Mouse (Mus musculus) heart, adult 2 months (tissue): ENCODE data around the gene Ndufa3. TPM values are rescaled to one million over a fixed set of nuclear protein-coding genes. Genes with fewer than 3 reads are reported as not detected.
A peak's percentile ranks its signal among the peaks of the same experiment; 100 is the strongest.

ENCODE experiments used
- DNase-seq, 2 experiments: peaks; one replicate each; pipeline ENCODE4 v3.0.0; 2021
- H3K27ac ChIP-seq: fragments of 200-600 bp; 2 replicates; pipeline ENCODE4 v1.8.1; 2022
- H3K27me3 ChIP-seq: fragments of 200-500 bp; 2 replicates; pipeline ENCODE4 v1.6.1; 2012; ENCODE audit warnings: mild to moderate bottlenecking, low read length, inconsistent platforms, mixed read lengths; ENCODE audit not compliant: control insufficient read depth, insufficient read depth
- H3K36me3 ChIP-seq: fragments of 200-500 bp; 2 replicates; pipeline ENCODE4 v1.6.1; 2012; ENCODE audit warnings: low read length, inconsistent platforms; ENCODE audit not compliant: control insufficient read depth, insufficient read depth
- H3K4me1 ChIP-seq: fragments of 200-500 bp; 2 replicates; pipeline ENCODE4 v1.6.1; 2011; ENCODE audit warnings: low read length; ENCODE audit not compliant: control insufficient read depth, insufficient read depth
- H3K4me3 ChIP-seq: fragments of 200-600 bp; 2 replicates; pipeline ENCODE4 v1.8.1; 2022
- H3K79me2 ChIP-seq: fragments of 200-500 bp; replicated peaks from 2 replicates; pipeline ENCODE4 v1.6.1; 2012; ENCODE audit warnings: mild to moderate bottlenecking, inconsistent platforms, low read length, moderate library complexity, mixed read lengths; ENCODE audit not compliant: control insufficient read depth, insufficient read depth
- H3K9ac ChIP-seq: fragments of 200-500 bp; 2 replicates; pipeline ENCODE4 v1.6.1; 2012; ENCODE audit warnings: low read depth, mild to moderate bottlenecking, control low read depth, inconsistent platforms, low read length, mixed read lengths
- CTCF ChIP-seq: fragments of 200-600 bp; IDR thresholded peaks from 2 replicates; pipeline ENCODE4 v1.8.1; 2022; ENCODE audit warnings: antibody characterized with exemption, mild to moderate bottlenecking, moderate library complexity
- EP300 ChIP-seq: fragments of 200-500 bp; IDR thresholded peaks from 2 replicates; pipeline ENCODE4 v1.6.1; 2011; ENCODE audit warnings: low read depth, low read length, control low read depth; ENCODE audit not compliant: insufficient read depth
- POLR2A ChIP-seq: fragments of 200-500 bp; IDR thresholded peaks from 2 replicates; pipeline ENCODE4 v1.6.1; 2011; ENCODE audit warnings: mild to moderate bottlenecking, low read depth, low read length, control low read depth; ENCODE audit not compliant: insufficient read depth
- WGBS: fragments of 180-500 bp; shearing (Covaris S2); methylation state at CpG from one replicate; pipeline ENCODE4 v1.1.7; 2018; 5-methylcytosine and 5-hydroxymethylcytosine counted together
- intact Hi-C: fragments of 180-260 bp; cut with DNase I; formaldehyde crosslinking; loops from one replicate; pipeline ENCODE4 v1.15.1; 2025
- polyA plus RNA-seq: library from polyadenylated mRNA; depleted of rRNA; stranded (reverse); fragments of >200 nt; gene quantifications from 2 replicates; pipeline ENCODE4 v1.2.3, GENCODE M21; 2012
- total RNA-seq, 2 experiments: library from RNA; stranded (reverse); gene quantifications; 2 replicates each; pipeline ENCODE4 v1.2.3; 2021

The Ndufa3 gene
- total and polyA plus RNA-seq, 3 experiments = 1,299 to 2,117 (median 1,765) TPM

DNA sequence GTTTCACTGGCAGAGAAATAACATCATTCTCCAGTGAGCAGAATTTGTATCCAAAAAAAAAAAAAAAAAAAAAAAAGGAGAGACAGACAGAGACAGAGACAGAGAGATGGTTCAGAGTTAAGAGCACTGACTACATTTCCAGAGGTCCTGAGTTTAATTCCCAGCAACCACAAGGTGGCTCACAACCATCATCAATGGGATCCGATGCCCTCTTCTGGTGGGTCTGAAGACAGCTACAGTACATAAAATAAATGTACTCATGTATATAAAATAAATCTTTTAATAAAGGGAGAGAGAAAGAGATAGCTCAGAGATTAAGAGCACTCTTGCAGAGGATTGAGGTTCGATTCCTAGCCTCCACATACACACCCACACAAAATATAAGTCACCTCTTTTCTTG is 39.0 kb upstream of the Ndufa3 start:
- H3K9ac ChIP-seq = no peak overlapping the region
- H3K4me1 ChIP-seq = no peaks in the 10 kb centered on the region
- H3K27me3 ChIP-seq = no peaks in the 10 kb centered on the region
- H3K27ac ChIP-seq = no peak overlapping the region
- TF ChIP-seq EP300 (no peak), CTCF (peak; percentile 16), POLR2A (no peak)
- intact Hi-C loops = no loop called here
- no peak overlapping the region for H3K4me3 ChIP-seq
- H3K36me3 ChIP-seq = no peaks in the 10 kb centered on the region
- no peak for DNase-seq
- 76% methylated on average over 2 of the region's 2 CpGs for WGBS
- no peaks in the 10 kb centered on the region for H3K79me2 ChIP-seq

DNA sequence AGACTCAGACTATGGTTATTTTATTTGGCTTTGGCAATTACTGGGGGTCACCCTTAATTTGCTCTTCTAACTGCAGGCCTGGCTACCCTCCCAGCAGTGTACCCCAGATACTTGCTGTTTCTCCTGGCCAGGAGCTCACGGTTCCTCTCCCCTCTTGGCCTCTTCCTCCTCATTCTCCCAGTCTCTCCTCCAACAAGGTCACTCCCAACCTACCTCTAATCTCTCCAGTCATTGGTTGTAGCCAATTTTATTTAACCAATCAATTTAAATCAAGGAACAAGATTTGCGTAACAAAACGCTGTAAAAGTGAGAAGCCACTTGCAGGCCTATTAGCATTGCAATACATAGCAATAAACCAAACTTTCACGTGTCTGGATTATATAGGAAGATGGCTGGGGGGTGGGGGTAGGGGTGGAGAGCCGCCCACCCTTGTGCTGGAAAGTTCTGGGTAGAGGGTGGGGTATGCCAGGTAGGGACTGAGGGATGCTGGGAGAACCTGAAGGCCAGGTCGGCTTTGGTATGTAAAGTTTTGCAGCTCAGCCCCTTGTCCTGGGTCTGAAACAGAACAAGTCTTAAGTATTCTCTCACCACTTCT is 38.1 kb upstream of the Ndufa3 start:
- intact Hi-C loops = no loop called here
- H3K27me3 ChIP-seq = no peaks in the 10 kb centered on the region
- DNase-seq = no peak
- H3K27ac ChIP-seq = no peak overlapping the region
- H3K4me1 ChIP-seq = no peaks in the 10 kb centered on the region
- H3K36me3 ChIP-seq = no peaks in the 10 kb centered on the region
- no peak for TF ChIP-seq CTCF
- no peak for TF ChIP-seq POLR2A
- no peak for TF ChIP-seq EP300
- H3K9ac ChIP-seq = no peak overlapping the region
- H3K4me3 ChIP-seq = no peak overlapping the region
- WGBS = 63% methylated on average over 6 of the region's 6 CpGs
- H3K79me2 ChIP-seq = no peaks in the 10 kb centered on the region

DNA sequence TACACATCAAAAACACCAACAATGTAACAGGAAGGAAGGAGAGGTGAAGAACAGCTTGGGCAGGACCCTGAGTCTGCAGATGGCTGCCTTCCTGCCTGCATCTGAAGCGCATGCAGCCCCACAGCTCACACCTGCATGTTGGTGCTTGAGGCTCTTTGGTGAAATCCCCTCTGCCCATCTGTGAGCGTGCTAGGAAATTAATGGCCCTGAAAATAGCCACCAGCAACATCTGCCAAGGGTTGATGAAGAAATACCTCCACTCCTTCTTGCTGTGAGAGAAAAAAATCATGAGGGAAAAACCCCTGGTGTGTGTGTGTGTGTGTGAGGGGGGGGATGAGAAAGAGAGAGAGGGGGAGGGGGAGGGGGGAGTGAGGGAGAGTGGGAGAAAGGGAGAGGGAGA is 37.1 kb upstream of the Ndufa3 start:
- H3K27ac ChIP-seq = no peak overlapping the region

DNA sequence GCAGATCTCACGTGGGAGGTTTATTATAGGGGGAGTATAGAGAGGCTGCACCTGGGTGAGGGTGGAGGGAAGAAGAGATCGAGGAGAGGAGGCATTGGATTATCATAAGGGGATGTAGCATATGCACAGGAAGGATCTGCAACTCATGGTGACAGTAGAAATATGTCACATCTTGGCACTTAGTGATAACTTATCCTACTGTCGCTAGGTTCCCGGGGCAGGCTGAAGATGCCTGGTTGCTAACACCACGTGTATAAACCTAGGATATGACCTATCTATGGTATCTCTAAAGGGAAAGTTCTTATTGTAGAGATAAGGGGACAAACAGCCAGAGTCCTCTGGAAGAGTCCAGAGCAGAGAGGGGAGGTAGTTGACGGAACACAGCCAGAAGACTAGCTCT is 31.4 kb upstream of the Ndufa3 start:
- Histone ChIP-seq H3K79me2 (no peaks in the 10 kb centered on the region), H3K9ac (no peak overlapping the region), H3K4me3 (no peak overlapping the region), H3K4me1 (no peaks in the 10 kb centered on the region), H3K27me3 (no peaks in the 10 kb centered on the region), H3K27ac (no peak overlapping the region), H3K36me3 (no peaks in the 10 kb centered on the region)
- TF ChIP-seq CTCF (no peak), POLR2A (no peak), EP300 (no peak)
- no peak for DNase-seq
- intact Hi-C loops = no loop called here
- 7% methylated on average over 6 of the region's 6 CpGs for WGBS

More for the DNA sequence above, 37.1 kb upstream of the Ndufa3 start:
- Histone ChIP-seq H3K27me3 (no peaks in the 10 kb centered on the region), H3K9ac (no peak overlapping the region), H3K36me3 (no peaks in the 10 kb centered on the region), H3K79me2 (no peaks in the 10 kb centered on the region), H3K4me1 (no peaks in the 10 kb centered on the region), H3K4me3 (no peak overlapping the region)
- no peak for TF ChIP-seq POLR2A
- no peak for TF ChIP-seq CTCF
- no peak for TF ChIP-seq EP300
- intact Hi-C loops = no loop called here
- WGBS = 58% methylated on average over 2 of the region's 2 CpGs
- DNase-seq = no peak

DNA sequence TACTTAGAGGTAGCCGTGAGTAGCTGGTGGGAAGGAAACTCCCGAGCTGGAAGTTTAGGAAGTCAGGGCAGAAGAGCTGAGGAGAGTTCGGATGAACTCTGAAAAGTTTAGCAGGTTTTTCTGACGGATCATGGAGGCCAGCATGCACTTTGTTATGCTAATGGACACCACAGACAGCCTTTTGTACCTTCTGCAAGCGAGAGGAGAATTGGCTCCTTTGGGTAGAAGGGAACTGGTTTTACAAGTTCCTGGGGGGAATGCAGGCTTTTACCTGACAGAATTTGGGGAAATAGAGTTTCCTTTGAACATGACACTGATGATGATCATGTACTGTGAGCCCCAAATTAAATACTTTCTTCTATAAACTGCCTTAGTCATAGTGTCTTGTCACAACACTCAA is 30.9 kb upstream of the Ndufa3 start:
- H3K27me3 ChIP-seq = no peaks in the 10 kb centered on the region
- WGBS = 8% methylated on average over 5 of the region's 5 CpGs
- H3K79me2 ChIP-seq = no peaks in the 10 kb centered on the region
- no peak overlapping the region for H3K9ac ChIP-seq
- TF ChIP-seq EP300 = no peak
- TF ChIP-seq CTCF = no peak
- TF ChIP-seq POLR2A = no peak
- intact Hi-C loops = no loop called here
- no peaks in the 10 kb centered on the region for H3K4me1 ChIP-seq
- H3K36me3 ChIP-seq = no peaks in the 10 kb centered on the region
- DNase-seq = no peak
- no peak overlapping the region for H3K4me3 ChIP-seq
- H3K27ac ChIP-seq = no peak overlapping the region

GRCm38 (mm10) chr7:3587292-3587691 is 29.9 kb upstream of the Ndufa3 start:
- no peak for DNase-seq
- TF ChIP-seq CTCF = no peak
- no peak for TF ChIP-seq EP300
- TF ChIP-seq POLR2A = no peak
- intact Hi-C loops = no loop called here
- no peak overlapping the region for H3K27ac ChIP-seq
- H3K27me3 ChIP-seq = no peaks in the 10 kb centered on the region
- WGBS = 54% methylated on average over 1 of the region's 1 CpGs
- no peaks in the 10 kb centered on the region for H3K79me2 ChIP-seq
- H3K4me1 ChIP-seq = no peaks in the 10 kb centered on the region
- no peak overlapping the region for H3K4me3 ChIP-seq
- no peak overlapping the region for H3K9ac ChIP-seq
- H3K36me3 ChIP-seq = no peaks in the 10 kb centered on the region
